Mouse (Mus musculus): ENCODE data around the gene Pgm5.

Pgm5 gene

GRCm38 (mm10) chr19:24652342-24653019, 209.2 kb downstream of the Pgm5 start:
- no peak for DNase-seq

- DNase-seq, result no peak
Measured at GRCm38 (mm10) chr19:24651595-24651994, 210.1 kb downstream of the Pgm5 start.

GRCm38 (mm10) chr19:24650428-24650827, 211.2 kb downstream of the Pgm5 start:
- no peak for DNase-seq

GRCm38 (mm10) chr19:24648016-24648415, 213.6 kb downstream of the Pgm5 start:
- DNase-seq, result no peak

GRCm38 (mm10) chr19:24646162-24646829, 215.4 kb downstream of the Pgm5 start:
- DNase-seq, result no peak

GRCm38 (mm10) chr19:24644971-24645370, 216.7 kb downstream of the Pgm5 start:
- DNase-seq, result no peak

- no peak for DNase-seq
Measured at GRCm38 (mm10) chr19:24640982-24641381, 220.7 kb downstream of the Pgm5 start.

GRCm38 (mm10) chr19:24637988-24638387, 223.7 kb downstream of the Pgm5 start:
- no peak for DNase-seq

- DNase-seq, result no peak
Measured at GRCm38 (mm10) chr19:24636616-24637015, 225.0 kb downstream of the Pgm5 start.

GRCm38 (mm10) chr19:24634602-24635001, 227.1 kb downstream of the Pgm5 start:
- DNase-seq, result peak; percentile 66 to 83
